Mouse (Mus musculus): ENCODE measurements around the gene Ccdc22. TPM values are rescaled to one million over a fixed set of nuclear protein-coding genes. Genes with fewer than 3 reads are reported as not detected.

Ccdc22 gene
- polyA plus RNA-seq, 1 experiment from 2014 or later = 28.0 TPM

DNA sequence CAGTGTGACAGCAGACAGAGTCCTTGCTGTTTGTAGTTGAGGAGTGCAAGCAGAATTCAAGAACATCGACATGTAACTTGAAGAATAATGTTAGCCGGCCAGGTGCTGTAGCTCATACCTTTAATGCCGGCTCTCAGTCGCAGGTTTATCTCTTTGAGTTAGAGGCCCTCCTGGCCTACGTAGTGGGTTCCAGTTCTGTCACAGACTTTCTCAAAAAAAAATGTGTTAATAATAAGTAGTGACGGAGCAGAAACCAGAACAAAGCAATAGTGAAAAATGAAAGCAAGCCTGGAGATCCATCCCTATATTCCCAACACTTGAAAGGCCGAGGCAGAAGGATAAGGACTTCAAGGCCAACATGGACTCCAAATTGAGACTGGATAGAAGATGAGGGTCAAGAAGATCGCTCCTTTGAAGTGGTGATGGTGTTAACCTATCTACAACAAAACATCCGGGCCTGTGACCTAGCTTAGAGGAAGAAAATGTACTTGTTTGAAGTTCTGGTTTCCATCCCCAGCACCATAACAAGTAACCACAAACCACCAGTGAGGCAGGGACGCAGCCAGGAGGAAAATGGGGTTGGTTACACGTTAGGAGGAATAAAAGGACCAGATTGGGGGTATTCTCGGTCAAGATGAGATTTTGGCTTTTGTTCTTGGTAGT is 12.7 kb upstream of the Ccdc22 start:
- Histone ChIP-seq H3K4me2 (ENCODE audit: low read length) (no peak overlapping the region), H3K27me3 (replicated peaks; ENCODE audit: control insufficient read depth, insufficient read depth, low read length) (no peaks in the 10 kb centered on the region)
- 78% methylated on average over 12 of the region's 12 CpGs for WGBS

DNA sequence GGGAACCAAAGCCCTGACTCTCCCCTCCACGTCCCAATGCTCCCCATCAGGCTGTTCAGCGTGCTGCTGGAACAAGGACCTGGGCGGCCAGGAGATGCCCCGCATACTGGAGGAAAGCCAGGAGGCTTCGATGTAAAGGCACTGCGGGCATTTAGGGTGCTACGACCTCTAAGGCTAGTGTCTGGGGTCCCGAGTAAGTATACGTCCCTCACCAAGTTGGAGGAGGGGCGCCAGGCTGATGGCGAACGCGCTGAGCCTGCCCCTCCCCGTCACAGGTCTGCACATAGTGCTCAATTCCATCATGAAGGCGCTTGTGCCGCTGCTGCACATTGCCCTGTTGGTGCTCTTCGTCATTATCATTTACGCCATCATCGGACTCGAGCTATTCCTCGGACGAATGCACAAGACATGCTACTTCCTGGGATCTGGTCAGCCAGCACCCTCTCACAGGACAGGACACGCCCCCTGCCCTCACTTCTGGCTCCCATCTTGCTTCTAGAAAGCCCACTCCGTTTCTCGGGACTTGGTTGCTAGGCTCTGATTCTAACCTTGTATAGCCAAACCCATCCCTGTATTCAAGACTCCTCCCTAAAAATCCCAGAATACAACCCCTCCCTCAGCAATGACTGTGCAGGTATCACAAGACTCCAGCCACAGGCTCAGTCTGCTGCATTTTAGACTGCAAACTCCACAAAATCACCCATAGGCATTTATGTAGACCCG is 5.4 kb upstream of the Ccdc22 start:
- WGBS = 19% methylated on average over 23 of the region's 26 CpGs
- Histone ChIP-seq H3K9me3 (ENCODE audit: control insufficient read depth, low read length) (no peaks in the 10 kb centered on the region), H3K36me3 (ENCODE audit: control insufficient read depth, insufficient read depth, low read length) (no peaks in the 10 kb centered on the region), H3K27ac (ENCODE audit: low read depth, low read length) (peak overlapping the region; percentile 59), H3K4me3 (ENCODE audit: low read length) (peak overlapping the region; percentile 43), H3K4me2 (ENCODE audit: low read length) (peak overlapping the region; percentile 68), H3K9ac (ENCODE audit: low read depth, low read length) (peak overlapping the region; percentile 64), H3K4me1 (ENCODE audit: control insufficient read depth, insufficient read depth, low read depth, low read length) (peaks cover 2% of the 10 kb centered on the region; the same call in 1 of the 2 replicates), H3K27me3 (replicated peaks; ENCODE audit: control insufficient read depth, insufficient read depth, low read length) (no peaks in the 10 kb centered on the region)
- peak; percentile 82 for ATAC-seq

More for the DNA sequence above, 12.7 kb upstream of the Ccdc22 start:
- Histone ChIP-seq H3K9ac (ENCODE audit: low read depth, low read length) (no peak overlapping the region), H3K27ac (ENCODE audit: low read depth, low read length) (no peak overlapping the region), H3K36me3 (ENCODE audit: control insufficient read depth, insufficient read depth, low read length) (no peaks in the 10 kb centered on the region), H3K4me1 (ENCODE audit: control insufficient read depth, insufficient read depth, low read depth, low read length) (no peaks in the 10 kb centered on the region), H3K9me3 (ENCODE audit: control insufficient read depth, low read length) (no peaks in the 10 kb centered on the region), H3K4me3 (ENCODE audit: low read length) (no peak overlapping the region)
- no peak for ATAC-seq

DNA sequence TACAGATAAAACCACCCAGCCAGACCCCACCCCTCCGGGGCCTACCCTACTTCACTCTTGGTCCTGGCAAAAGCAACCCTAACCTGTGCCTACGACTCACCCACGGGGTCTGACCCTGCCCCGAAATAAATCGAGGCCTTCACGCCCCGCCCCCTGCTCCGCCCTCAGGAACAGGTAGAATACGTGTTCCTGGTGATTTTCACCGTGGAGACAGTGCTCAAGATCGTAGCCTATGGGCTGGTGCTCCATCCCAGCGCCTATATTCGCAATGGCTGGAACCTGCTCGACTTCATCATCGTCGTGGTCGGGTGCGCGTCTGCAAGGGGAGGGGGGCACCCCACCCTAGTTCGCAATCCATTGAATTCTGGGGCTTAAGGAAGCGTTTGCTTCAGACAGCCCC is 4.7 kb upstream of the Ccdc22 start:
- peak overlapping the region; percentile 43 for H3K4me3 ChIP-seq (ENCODE audit: low read length)
- H3K9ac ChIP-seq (ENCODE audit: low read depth, low read length) = peak overlapping the region; percentile 64
- H3K4me2 ChIP-seq (ENCODE audit: low read length) = peak overlapping the region; percentile 68
- H3K27ac ChIP-seq (ENCODE audit: low read depth, low read length) = peak overlapping the region; percentile 59; the same call in 1 of the 2 replicates
- peak; percentile 28 for ATAC-seq
- WGBS = 24% methylated on average over 21 of the region's 21 CpGs
- no peaks in the 10 kb centered on the region for H3K9me3 ChIP-seq (ENCODE audit: control insufficient read depth, low read length)
- H3K4me1 ChIP-seq (ENCODE audit: control insufficient read depth, insufficient read depth, low read depth, low read length) = peaks cover 2% of the 10 kb centered on the region; the same call in 1 of the 2 replicates
- no peaks in the 10 kb centered on the region for H3K27me3 ChIP-seq (replicated peaks; ENCODE audit: control insufficient read depth, insufficient read depth, low read length)
- no peaks in the 10 kb centered on the region for H3K36me3 ChIP-seq (ENCODE audit: control insufficient read depth, insufficient read depth, low read length)

GRCm38 (mm10) chrX:7606783-7607182 is 1.5 kb upstream of the Ccdc22 start, which contains the start of gene Cacna1f:
TSS of gene Cacna1f (plus strand) at chrX:7607083.
- Histone ChIP-seq H3K4me2 (ENCODE audit: low read length) (no peak within 1 kb of the TSS), H3K9me3 (ENCODE audit: control insufficient read depth, low read length) (no peaks in the 10 kb centered on the region), H3K27me3 (replicated peaks; ENCODE audit: control insufficient read depth, insufficient read depth, low read length) (no peaks in the 10 kb centered on the region), H3K9ac (ENCODE audit: low read depth, low read length) (no peak within 1 kb of the TSS), H3K36me3 (ENCODE audit: control insufficient read depth, insufficient read depth, low read length) (no peaks in the 10 kb centered on the region), H3K27ac (ENCODE audit: low read depth, low read length) (no peak within 1 kb of the TSS), H3K4me3 (ENCODE audit: low read length) (no peak within 1 kb of the TSS), H3K4me1 (ENCODE audit: control insufficient read depth, insufficient read depth, low read depth, low read length) (peaks cover 2% of the 10 kb centered on the region; the same call in 1 of the 2 replicates)
- ATAC-seq = no peak
- WGBS = 81% methylated on average over 6 of the region's 6 CpGs

GRCm38 (mm10) chrX:7605575-7605941 is 241 bp upstream of the Ccdc22 start:
- WGBS = 49% methylated on average over 8 of the region's 8 CpGs
- H3K4me2 ChIP-seq (ENCODE audit: low read length) = peak overlapping the region; percentile 12; the same call in 1 of the 2 replicates

GRCm38 (mm10) chrX:7604004-7604403 is 1.3 kb downstream of the Ccdc22 start:
- Histone ChIP-seq H3K4me3 (ENCODE audit: low read length) (no peak overlapping the region), H3K9me3 (ENCODE audit: control insufficient read depth, low read length) (no peaks in the 10 kb centered on the region), H3K4me1 (ENCODE audit: control insufficient read depth, insufficient read depth, low read depth, low read length) (no peaks in the 10 kb centered on the region; the same call in 1 of the 2 replicates), H3K36me3 (ENCODE audit: control insufficient read depth, insufficient read depth, low read length) (peaks cover 2% of the 10 kb centered on the region; the same call in 1 of the 2 replicates), H3K27ac (ENCODE audit: low read depth, low read length) (no peak overlapping the region), H3K9ac (ENCODE audit: low read depth, low read length) (no peak overlapping the region), H3K4me2 (ENCODE audit: low read length) (no peak overlapping the region), H3K27me3 (replicated peaks; ENCODE audit: control insufficient read depth, insufficient read depth, low read length) (no peaks in the 10 kb centered on the region)
- 86% methylated on average over 7 of the region's 7 CpGs for WGBS
- no peak for ATAC-seq

More at GRCm38 (mm10) chrX:7605575-7605941, 241 bp upstream of the Ccdc22 start:
- H3K9me3 ChIP-seq (ENCODE audit: control insufficient read depth, low read length) = no peaks in the 10 kb centered on the region
- no peak overlapping the region for H3K27ac ChIP-seq (ENCODE audit: low read depth, low read length)
- H3K4me3 ChIP-seq (ENCODE audit: low read length) = no peak overlapping the region
- peak; percentile 38; the same call in 1 of the 2 replicates for ATAC-seq
- H3K9ac ChIP-seq (ENCODE audit: low read depth, low read length) = no peak overlapping the region
- no peaks in the 10 kb centered on the region for H3K27me3 ChIP-seq (replicated peaks; ENCODE audit: control insufficient read depth, insufficient read depth, low read length)
- H3K36me3 ChIP-seq (ENCODE audit: control insufficient read depth, insufficient read depth, low read length) = no peaks in the 10 kb centered on the region
- peaks cover 2% of the 10 kb centered on the region; the same call in 1 of the 2 replicates for H3K4me1 ChIP-seq (ENCODE audit: control insufficient read depth, insufficient read depth, low read depth, low read length)

DNA sequence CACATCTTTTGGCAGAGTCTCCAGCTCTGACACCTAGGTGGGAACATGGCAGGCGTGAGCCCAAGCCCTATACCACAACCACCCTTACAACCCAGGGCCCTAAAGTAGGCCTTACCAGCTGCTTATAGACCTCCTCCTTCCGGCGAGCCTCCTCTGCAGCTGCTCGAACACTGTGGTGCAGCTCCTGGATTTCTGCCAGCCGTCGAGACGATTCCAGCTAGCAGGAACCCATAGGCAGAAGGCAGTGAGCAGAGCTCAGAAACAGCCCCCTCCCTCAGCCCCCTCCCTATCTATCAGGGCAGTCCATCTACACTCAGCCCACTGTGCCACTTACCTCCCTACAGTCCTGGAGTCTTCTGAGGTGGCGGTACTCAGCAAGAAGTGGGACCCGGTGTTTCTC is 9.9 kb downstream of the Ccdc22 start:
- H3K4me2 ChIP-seq (ENCODE audit: low read length) = no peak overlapping the region
- no peak overlapping the region for H3K9ac ChIP-seq (ENCODE audit: low read depth, low read length)
- H3K9me3 ChIP-seq (ENCODE audit: control insufficient read depth, low read length) = no peaks in the 10 kb centered on the region
- no peaks in the 10 kb centered on the region for H3K4me1 ChIP-seq (ENCODE audit: control insufficient read depth, insufficient read depth, low read depth, low read length)
- WGBS = 79% methylated on average over 8 of the region's 9 CpGs
- H3K36me3 ChIP-seq (ENCODE audit: control insufficient read depth, insufficient read depth, low read length) = peaks cover 8% of the 10 kb centered on the region; the same call in 1 of the 2 replicates
- H3K27ac ChIP-seq (ENCODE audit: low read depth, low read length) = no peak overlapping the region
- no peak overlapping the region for H3K4me3 ChIP-seq (ENCODE audit: low read length)
- no peak for ATAC-seq
- H3K27me3 ChIP-seq (replicated peaks; ENCODE audit: control insufficient read depth, insufficient read depth, low read length) = no peaks in the 10 kb centered on the region

DNA sequence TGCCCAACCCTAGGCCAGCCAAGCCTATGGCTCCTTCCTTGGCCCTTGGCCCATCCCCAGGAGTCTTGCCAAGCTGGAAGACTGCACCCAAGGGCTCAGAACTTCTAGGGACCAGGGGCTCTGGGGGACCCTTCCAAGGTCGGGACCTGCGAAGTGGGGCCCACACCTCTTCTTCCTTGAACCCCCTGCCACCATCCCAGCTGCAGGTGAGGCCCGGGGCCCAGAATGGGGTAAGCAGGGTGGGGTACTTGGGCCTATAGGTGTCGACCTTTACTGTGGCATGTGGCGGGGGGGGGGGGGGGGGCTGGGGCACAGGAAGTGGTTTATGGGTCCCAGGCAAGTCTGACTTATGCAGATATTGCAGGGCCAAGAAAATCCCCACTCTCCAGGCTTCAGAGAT is 19.0 kb downstream of the Ccdc22 start:
- no peak overlapping the region for H3K9ac ChIP-seq (ENCODE audit: low read depth, low read length)
- H3K4me3 ChIP-seq (ENCODE audit: low read length) = no peak overlapping the region
- no peak overlapping the region for H3K4me2 ChIP-seq (ENCODE audit: low read length)
- no peak for ATAC-seq
- no peak overlapping the region for H3K27ac ChIP-seq (ENCODE audit: low read depth, low read length)
- 78% methylated on average over 3 of the region's 5 CpGs for WGBS
- peaks cover 4% of the 10 kb centered on the region; the same call in 1 of the 2 replicates for H3K36me3 ChIP-seq (ENCODE audit: control insufficient read depth, insufficient read depth, low read length)
- no peaks in the 10 kb centered on the region for H3K9me3 ChIP-seq (ENCODE audit: control insufficient read depth, low read length)
- no peaks in the 10 kb centered on the region for H3K4me1 ChIP-seq (ENCODE audit: control insufficient read depth, insufficient read depth, low read depth, low read length)
- no peaks in the 10 kb centered on the region for H3K27me3 ChIP-seq (replicated peaks; ENCODE audit: control insufficient read depth, insufficient read depth, low read length)

GRCm38 (mm10) chrX:7583881-7584280 is 21.4 kb downstream of the Ccdc22 start:
- WGBS = 95% methylated on average over 11 of the region's 11 CpGs
- no peaks in the 10 kb centered on the region for H3K4me1 ChIP-seq (ENCODE audit: control insufficient read depth, insufficient read depth, low read depth, low read length)
- ATAC-seq = no peak
- H3K4me2 ChIP-seq (ENCODE audit: low read length) = no peak overlapping the region
- H3K27me3 ChIP-seq (replicated peaks; ENCODE audit: control insufficient read depth, insufficient read depth, low read length) = no peaks in the 10 kb centered on the region
- H3K36me3 ChIP-seq (ENCODE audit: control insufficient read depth, insufficient read depth, low read length) = peaks cover 2% of the 10 kb centered on the region; the same call in 1 of the 2 replicates
- no peak overlapping the region for H3K9ac ChIP-seq (ENCODE audit: low read depth, low read length)
- no peak overlapping the region for H3K27ac ChIP-seq (ENCODE audit: low read depth, low read length)
- H3K4me3 ChIP-seq (ENCODE audit: low read length) = no peak overlapping the region
- no peaks in the 10 kb centered on the region for H3K9me3 ChIP-seq (ENCODE audit: control insufficient read depth, low read length)
